Comparison of ENCODE assay signal across 23 mouse cellular contexts in genomic region chr6:119371624-119372023, GRCm38 (mm10). TPM values are rescaled to one million over a fixed set of nuclear protein-coding genes. Genes with fewer than 3 reads are reported as not detected.
DNase-seq lines count a peak whose midpoint lies in the region; ATAC-seq and TF ChIP-seq lines count a peak whose summit lies in the region.
"Had no signal": no experiment of that assay in that cellular context is flagged by ENCODE, and none has a peak within 500 bp of the region (broad histone marks: within the 10 kb centered on the region; RNA-seq: fewer than 3 reads in every experiment).

No protein-coding gene starts in this region.

- 0 out of 2 replicates have a peak, but pooled peaks cover 5% of the 10 kb centered on the region for H3K36me3 ChIP-seq in kidney, postnatal 0 days (ENCODE audit: insufficient read depth, low read length)
- H3K36me3 ChIP-seq in thymus, adult 2 months (ENCODE audit: control insufficient read depth, insufficient read depth, low read length) = peaks cover 26% of the 10 kb centered on the region

- peaks cover 2% of the 10 kb centered on the region; the same call in 1 of the 2 replicates for H3K4me1 ChIP-seq in cerebellum, adult 2 months (ENCODE audit: control insufficient read depth, insufficient read depth, low read length)
- H3K4me1 ChIP-seq in kidney, postnatal 0 days (replicated peaks; ENCODE audit: insufficient read depth, low read length) = no peaks in the 10 kb centered on the region
- peaks cover 8% of the 10 kb centered on the region for H3K4me1 ChIP-seq in thymus, adult 2 months (replicated peaks; ENCODE audit: control insufficient read depth, insufficient read depth, low read length)
- H3K4me1 ChIP-seq: forebrain, embryonic 12.5 days; kidney, embryonic 15.5 days; limb, embryonic 15.5 days; midbrain, embryonic 10.5 days; neural tube, embryonic 12.5 days had no signal

- TF ChIP-seq CTCF in cerebellum, adult 2 months (IDR thresholded peaks at IDR 0.05; ENCODE audit: borderline replicate concordance, insufficient read depth, low read depth, low read length) = peak; percentile 20; the same call in 1 of the 2 replicates
- TF ChIP-seq CTCF in kidney, postnatal 0 days (IDR thresholded peaks at IDR 0.05; ENCODE audit: low read depth) = peak; percentile 50; the same call in 1 of the 2 replicates
- no peak for TF ChIP-seq CTCF in thymus, adult 2 months (IDR thresholded peaks at IDR 0.05; ENCODE audit: borderline replicate concordance, control insufficient read depth, extremely low read depth, insufficient read depth, low read length, poor library complexity)

- no peak for ATAC-seq in cerebellum, adult (ENCODE audit: insufficient number of reproducible peaks, low FRiP score, low TSS enrichment)
- ATAC-seq in kidney, postnatal 0 days (replicated peaks; ENCODE audit: low FRiP score, low read depth) = no peak
- ATAC-seq: inflammation-experienced regulatory T-cells, adult 6 months had no signal

- DNase-seq in cerebellum, adult 2 months = no peak
- no peak for DNase-seq in kidney, postnatal 0 days (ENCODE audit: low spot score)
- no peak for DNase-seq in kidney, postnatal 14 days
- DNase-seq in thymus, postnatal 0 days (ENCODE audit: low spot score) = peak; percentile 37
- no peak for DNase-seq in thymus, adult 2 months
- no peak for DNase-seq in embryo, embryonic 9.5 days (ENCODE audit: extremely low spot score)
- no peak for DNase-seq in right cerebral cortex, postnatal 4 days
- DNase-seq: adrenal gland, postnatal 10 days; cerebellum, adult 18-20 months; cerebellum, postnatal 36 days; layer of hippocampus, postnatal 36 days; lung, embryonic 14.5 days; lung, postnatal 4 days; thymus, adult 18-20 months had no signal

- no peak overlapping the region for H3K4me2 ChIP-seq in kidney, postnatal 0 days (ENCODE audit: low read length)
- H3K4me2 ChIP-seq: forebrain, embryonic 12.5 days; kidney, embryonic 15.5 days; limb, embryonic 15.5 days; lung, embryonic 14.5 days; neural tube, embryonic 12.5 days had no signal

- no peak overlapping the region for H3K4me3 ChIP-seq in cerebellum, adult 2 months (replicated peaks; ENCODE audit: insufficient read depth, low read depth, low read length)
- H3K4me3 ChIP-seq in kidney, postnatal 0 days (replicated peaks; ENCODE audit: low read depth, low read length) = no peak overlapping the region
- no peak overlapping the region for H3K4me3 ChIP-seq in thymus, adult 2 months (ENCODE audit: control insufficient read depth, insufficient read depth, low read length)
- H3K4me3 ChIP-seq: embryonic facial prominence, embryonic 10.5 days; forebrain, embryonic 12.5 days; heart, embryonic 10.5 days; kidney, embryonic 15.5 days; limb, embryonic 15.5 days; midbrain, embryonic 10.5 days; neural tube, embryonic 12.5 days had no signal

- no peak for TF ChIP-seq POLR2A in cerebellum, adult 2 months (IDR thresholded peaks at IDR 0.05; ENCODE audit: borderline replicate concordance, insufficient read depth, low read length)
- TF ChIP-seq POLR2A in thymus, adult 2 months (IDR thresholded peaks at IDR 0.05; ENCODE audit: control insufficient read depth, extremely low read depth, insufficient read depth, low read length, poor library complexity) = no peak

- no peak overlapping the region for H3K27ac ChIP-seq in cerebellum, adult 2 months (ENCODE audit: insufficient read depth, low read length)
- H3K27ac ChIP-seq in kidney, postnatal 0 days = no peak overlapping the region
- H3K27ac ChIP-seq in thymus, adult 2 months (ENCODE audit: control insufficient read depth, insufficient read depth, low read length) = no peak overlapping the region
- H3K27ac ChIP-seq: embryonic facial prominence, embryonic 10.5 days; forebrain, embryonic 12.5 days; heart, embryonic 10.5 days; kidney, embryonic 15.5 days; limb, embryonic 15.5 days; midbrain, embryonic 10.5 days; neural tube, embryonic 12.5 days had no signal

- no peaks in the 10 kb centered on the region; the same call in 1 of the 2 replicates for H3K27me3 ChIP-seq in cerebellum, adult 2 months (ENCODE audit: control insufficient read depth, insufficient read depth, low read length)
- no peaks in the 10 kb centered on the region for H3K27me3 ChIP-seq in kidney, postnatal 0 days (ENCODE audit: insufficient read depth, low read length)
- no peaks in the 10 kb centered on the region for H3K27me3 ChIP-seq in thymus, adult 2 months (ENCODE audit: control insufficient read depth, insufficient read depth, low read length)
- H3K27me3 ChIP-seq: forebrain, embryonic 12.5 days; kidney, embryonic 15.5 days; limb, embryonic 15.5 days; neural tube, embryonic 12.5 days had no signal

- no peaks in the 10 kb centered on the region for H3K9me3 ChIP-seq in kidney, postnatal 0 days (replicated peaks; ENCODE audit: low read length)
- H3K9me3 ChIP-seq: embryonic facial prominence, embryonic 10.5 days; forebrain, embryonic 12.5 days; heart, embryonic 10.5 days; kidney, embryonic 15.5 days; limb, embryonic 15.5 days; midbrain, embryonic 10.5 days; neural tube, embryonic 12.5 days had no signal

- no peak overlapping the region for H3K9ac ChIP-seq in kidney, postnatal 0 days (ENCODE audit: low read depth, low read length)
- H3K9ac ChIP-seq: forebrain, embryonic 12.5 days; kidney, embryonic 15.5 days; limb, embryonic 15.5 days; lung, embryonic 14.5 days; neural tube, embryonic 12.5 days had no signal

RNA-seq across cellular contexts. Expression of gene Lrtm2, which starts 41.1 kb away (rescaled TPM):
- 35.3 and 38.5 TPM in 2 replicates for polyA plus RNA-seq in cerebellum, adult 2 months (2012; rRNA removed)
- 0.23 and 0.25 TPM in 2 replicates for polyA plus RNA-seq in kidney, postnatal 0 days (2015; fragmentation: Nextera tagmentation; extraction: Ambion mirVana)
- 0.36 and 0.38 TPM in 2 replicates for polyA plus RNA-seq in thymus, postnatal 0 days (2015; fragmentation: Nextera tagmentation; extraction: Ambion mirVana)
- polyA plus RNA-seq in thymus, adult 2 months (2012; rRNA removed) = 1.4 and 2.1 TPM in 2 replicates

RNA-seq across cellular contexts. Expression of gene Adipor2, which starts 45.9 kb away (rescaled TPM):
- polyA plus RNA-seq in cerebellum, adult 2 months (2012; rRNA removed) = 52.4 and 54.0 TPM in 2 replicates
- polyA plus RNA-seq in kidney, postnatal 0 days (2015; fragmentation: Nextera tagmentation; extraction: Ambion mirVana) = 43.3 and 47.3 TPM in 2 replicates
- 44.5 and 51.4 TPM in 2 replicates for polyA plus RNA-seq in thymus, postnatal 0 days (2015; fragmentation: Nextera tagmentation; extraction: Ambion mirVana)
- polyA plus RNA-seq in thymus, adult 2 months (2012; rRNA removed) = 63.8 and 70.7 TPM in 2 replicates

Comparison
In these comparisons a context has a peak if more than half of its experiments do, and no peak if none do; other contexts are left out.
1. RNA of gene Lrtm2, which starts 41.1 kb away (polyA plus RNA-seq): 35.3 to 38.5 TPM in cerebellum, adult 2 months; 1.4 to 2.1 TPM in thymus, adult 2 months, 0.36 to 0.38 TPM in thymus, postnatal 0 days and 0.23 to 0.25 TPM in kidney, postnatal 0 days; every median in the first group is over 10 times any median in the second.